Mouse (Mus musculus) limb, embryonic 11.5 days (tissue): ENCODE measurements at regions not wholly inside any gene's neighbourhood (a gene's known extent, or its start where the extent isn't known, plus 50 kb on each side); places are given as distances from the start of the nearest gene placed in this dataset.

Experiments
- ATAC-seq: fragments of 200-750 bp; cut with Nextera tagmentation; 2 replicates; pipeline ENCODE4 v1.8.0; 2017; ENCODE audit warnings: low read depth; ENCODE audit not compliant: insufficient number of reproducible peaks, low FRiP score, low TSS enrichment
- DNase-seq: peaks from one replicate; pipeline ENCODE4 v3.0.0-alpha.2; 2015; ENCODE audit warnings: low spot score
- H3K27ac ChIP-seq: fragments of 300-500 bp; sonication (generic); replicated peaks from 2 replicates; pipeline ENCODE4 v1.5.1; 2014; ENCODE audit warnings: low read depth, mild to moderate bottlenecking, low read length
- H3K27me3 ChIP-seq: fragments of 300-500 bp; sonication (generic); 2 replicates; pipeline ENCODE4 v1.6.1; 2014; ENCODE audit warnings: mild to moderate bottlenecking, low read length, mixed read lengths; ENCODE audit not compliant: control insufficient read depth, insufficient read depth
- H3K36me3 ChIP-seq: fragments of 300-500 bp; sonication (generic); 2 replicates; pipeline ENCODE4 v1.6.1; 2014; ENCODE audit warnings: mild to moderate bottlenecking, low read length, moderate library complexity, mixed read lengths; ENCODE audit not compliant: control insufficient read depth, insufficient read depth
- H3K4me1 ChIP-seq: fragments of 300-500 bp; sonication (generic); 2 replicates; pipeline ENCODE4 v1.6.1; 2014; ENCODE audit warnings: low read length, mixed read lengths; ENCODE audit not compliant: control insufficient read depth, insufficient read depth
- H3K4me2 ChIP-seq: fragments of 300-500 bp; sonication (generic); 2 replicates; pipeline ENCODE4 v1.6.1; 2014; ENCODE audit warnings: low read depth, mild to moderate bottlenecking, moderate library complexity; ENCODE audit not compliant: severe bottlenecking
- H3K4me3 ChIP-seq: fragments of 300-500 bp; sonication (generic); 2 replicates; pipeline ENCODE4 v1.5.1; 2014; ENCODE audit warnings: low read depth, low read length
- H3K9ac ChIP-seq: fragments of 300-500 bp; sonication (generic); 2 replicates; pipeline ENCODE4 v1.6.1; 2014; ENCODE audit warnings: mild to moderate bottlenecking, low read length
- H3K9me3 ChIP-seq: fragments of 300-500 bp; sonication (generic); 2 replicates; pipeline ENCODE4 v1.6.1; 2016; ENCODE audit warnings: low read length; ENCODE audit not compliant: control insufficient read depth
- WGBS: fragments of 180-500 bp; shearing (Covaris S2); extraction: QIAGEN DNeasy Blood & Tissue Kit; methylation state at CpG from one replicate; pipeline ENCODE4 v1.1.7; 2014; 5-methylcytosine and 5-hydroxymethylcytosine counted together

DNA sequence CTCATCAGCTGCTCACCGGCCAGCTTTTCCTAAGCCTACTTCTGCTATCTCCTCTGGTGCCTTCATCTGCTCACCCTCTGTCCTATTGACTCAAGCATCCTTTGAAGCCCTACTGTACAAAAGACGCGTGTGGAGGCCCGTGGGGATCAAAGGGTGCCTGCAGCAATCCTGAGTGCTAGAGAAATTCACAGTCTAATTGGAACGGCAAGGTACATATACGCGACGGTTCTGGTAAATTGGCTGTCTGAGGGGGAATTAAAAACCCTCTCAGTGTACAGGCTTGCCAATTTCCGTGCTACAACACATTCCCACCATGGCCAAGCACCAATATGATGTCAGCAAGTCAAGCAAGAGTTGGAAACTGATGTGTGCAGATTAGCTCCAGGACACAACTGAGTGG is 71.5 kb upstream of the Rgma start:
- whole genome bisulfite sequencing, result 29% methylated on average over 9 of the region's 9 CpGs
- DNase-seq (no peak), ATAC-seq (no peak)
- no peak overlapping the region for H3K4me2 ChIP-seq
- H3K36me3 ChIP-seq, result no peaks in the 10 kb centered on the region
- H3K27me3 ChIP-seq, result no peaks in the 10 kb centered on the region
- no peak overlapping the region for H3K9ac ChIP-seq
- H3K9me3 ChIP-seq, result no peaks in the 10 kb centered on the region
- H3K4me1 ChIP-seq, result peaks cover 7% of the 10 kb centered on the region
- no peak overlapping the region for H3K27ac ChIP-seq
- no peak overlapping the region for H3K4me3 ChIP-seq

- DNase-seq, result no peak
- H3K27ac ChIP-seq, result no peak overlapping the region
- no peak for ATAC-seq
- no peaks in the 10 kb centered on the region for H3K9me3 ChIP-seq
- 11% methylated on average over 9 of the region's 9 CpGs for WGBS
- H3K9ac ChIP-seq, result no peak overlapping the region
- H3K4me1 ChIP-seq, result peaks cover 7% of the 10 kb centered on the region
- no peak overlapping the region for H3K4me3 ChIP-seq
- no peaks in the 10 kb centered on the region for H3K36me3 ChIP-seq
- no peak overlapping the region for H3K4me2 ChIP-seq
- no peaks in the 10 kb centered on the region for H3K27me3 ChIP-seq
Observed at GRCm38 (mm10) chr7:73304799-73305198, 70.5 kb upstream of the Rgma start.

DNA sequence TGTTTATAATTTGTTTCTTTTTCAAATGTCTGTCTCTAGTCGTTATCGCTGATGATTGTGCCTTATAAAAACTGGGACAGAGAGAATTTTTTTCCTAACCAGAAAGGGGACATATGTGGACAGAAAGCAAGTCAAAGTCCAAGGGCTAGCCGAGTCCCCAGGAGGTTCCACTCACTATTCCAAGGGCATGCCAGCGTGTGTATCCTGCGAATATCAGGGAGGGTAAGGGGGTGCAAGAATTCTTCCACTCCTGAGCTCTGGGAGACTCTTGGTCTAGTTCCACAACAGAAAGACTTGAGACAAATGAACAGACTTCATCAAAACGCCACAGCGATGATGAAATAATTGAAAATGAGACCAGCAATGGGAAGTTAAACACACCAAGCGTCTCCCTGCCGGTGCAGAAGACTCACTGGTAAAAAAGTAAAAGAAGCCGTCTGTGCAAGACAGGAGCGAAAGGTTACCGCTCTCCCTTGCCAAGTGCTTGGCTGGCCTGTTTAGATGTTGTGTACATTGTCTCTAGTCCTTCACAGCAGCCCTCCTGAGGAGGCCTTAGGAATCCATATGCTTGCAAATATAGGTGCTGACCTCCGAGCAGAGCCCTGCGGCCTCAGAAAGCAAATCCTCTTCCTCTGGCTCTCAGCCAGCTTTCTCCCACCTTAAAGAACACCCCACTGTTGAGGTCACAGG is 69.9 kb upstream of the Rgma start:
- H3K4me3 ChIP-seq, result no peak overlapping the region
- no peaks in the 10 kb centered on the region for H3K36me3 ChIP-seq
- no peak for DNase-seq
- H3K9ac ChIP-seq, result no peak overlapping the region
- no peak overlapping the region for H3K27ac ChIP-seq
- H3K9me3 ChIP-seq, result no peaks in the 10 kb centered on the region
- peaks cover 7% of the 10 kb centered on the region for H3K4me1 ChIP-seq
- H3K4me2 ChIP-seq, result no peak overlapping the region
- H3K27me3 ChIP-seq, result no peaks in the 10 kb centered on the region
- 33% methylated on average over 14 of the region's 14 CpGs for WGBS
- ATAC-seq, result no peak

GRCm38 (mm10) chr7:73306296-73306695 is 69.0 kb upstream of the Rgma start:
- H3K9ac ChIP-seq, result no peak overlapping the region
- no peaks in the 10 kb centered on the region for H3K27me3 ChIP-seq
- H3K4me3 ChIP-seq, result no peak overlapping the region
- H3K4me2 ChIP-seq, result no peak overlapping the region
- DNase-seq, result no peak
- H3K27ac ChIP-seq, result no peak overlapping the region
- ATAC-seq, result no peak
- no peaks in the 10 kb centered on the region for H3K36me3 ChIP-seq
- H3K9me3 ChIP-seq, result no peaks in the 10 kb centered on the region
- peaks cover 7% of the 10 kb centered on the region for H3K4me1 ChIP-seq
- WGBS, result 60% methylated on average over 6 of the region's 6 CpGs

DNA sequence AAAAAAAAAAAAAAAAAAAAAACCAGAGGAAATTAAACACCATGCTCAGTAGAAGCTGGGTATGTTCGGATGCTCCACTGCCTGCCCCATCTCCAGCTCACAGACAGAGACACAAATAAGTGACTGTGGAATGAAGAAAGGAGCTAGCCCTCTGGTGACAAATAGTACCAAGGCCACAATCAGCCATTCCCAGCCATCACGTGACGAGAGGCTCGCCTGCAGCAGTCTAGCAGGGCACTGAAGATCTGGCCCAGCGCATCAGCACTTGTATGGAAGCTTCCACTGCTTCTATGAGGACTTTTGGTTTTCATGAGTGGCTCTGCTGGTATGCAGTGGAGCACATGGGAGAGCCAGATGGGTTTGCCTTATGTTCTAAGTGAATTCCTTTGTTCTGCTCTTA is 68.6 kb upstream of the Rgma start:
- H3K4me3 ChIP-seq, result no peak overlapping the region
- ATAC-seq, result no peak
- no peak for DNase-seq
- H3K36me3 ChIP-seq, result no peaks in the 10 kb centered on the region
- H3K27me3 ChIP-seq, result no peaks in the 10 kb centered on the region
- 77% methylated on average over 5 of the region's 5 CpGs for WGBS
- no peak overlapping the region for H3K27ac ChIP-seq
- H3K4me2 ChIP-seq, result no peak overlapping the region
- H3K4me1 ChIP-seq, result peaks cover 7% of the 10 kb centered on the region
- H3K9ac ChIP-seq, result no peak overlapping the region
- H3K9me3 ChIP-seq, result no peaks in the 10 kb centered on the region

- Histone ChIP-seq H3K9me3 (no peaks in the 10 kb centered on the region), H3K27ac (no peak overlapping the region), H3K27me3 (no peaks in the 10 kb centered on the region), H3K9ac (no peak overlapping the region), H3K4me3 (no peak overlapping the region), H3K4me1 (peaks cover 7% of the 10 kb centered on the region), H3K36me3 (no peaks in the 10 kb centered on the region), H3K4me2 (no peak overlapping the region)
- DNase-seq (no peak), ATAC-seq (0 out of 2 replicates have a peak, but pooled peaks have one; percentile 12)
- 43% methylated on average over 13 of the region's 13 CpGs for WGBS
Observed at GRCm38 (mm10) chr7:73307586-73308490, 67.5 kb upstream of the Rgma start.

DNA sequence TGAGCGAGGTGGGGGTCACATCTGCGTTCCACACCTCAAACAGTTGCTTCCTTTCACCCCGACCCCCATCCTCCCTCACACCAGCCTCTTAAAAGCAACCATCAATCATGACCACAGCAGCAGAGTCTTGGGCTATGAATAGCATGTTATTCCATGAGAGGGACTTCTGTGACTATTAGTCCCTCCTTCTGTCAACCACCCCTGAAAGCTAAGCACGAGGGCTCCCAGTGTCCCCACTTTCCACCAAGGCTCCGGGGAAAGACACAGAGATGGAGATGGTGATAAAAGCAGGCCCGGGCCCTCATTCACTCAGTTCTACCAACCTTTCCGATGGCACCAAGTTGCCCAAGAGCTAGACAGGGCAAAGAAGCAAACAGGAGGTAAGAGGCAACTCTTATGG is 66.3 kb upstream of the Rgma start:
- Histone ChIP-seq H3K36me3 (no peaks in the 10 kb centered on the region), H3K4me2 (no peak overlapping the region), H3K9ac (no peak overlapping the region), H3K27ac (no peak overlapping the region), H3K9me3 (no peaks in the 10 kb centered on the region), H3K27me3 (no peaks in the 10 kb centered on the region), H3K4me1 (peaks cover 7% of the 10 kb centered on the region), H3K4me3 (no peak overlapping the region)
- ATAC-seq (no peak), DNase-seq (no peak)
- 64% methylated on average over 7 of the region's 7 CpGs for whole genome bisulfite sequencing

- Histone ChIP-seq H3K4me2 (no peak overlapping the region), H3K4me1 (peaks cover 7% of the 10 kb centered on the region; the same call in 1 of the 2 replicates), H3K9ac (no peak overlapping the region), H3K36me3 (no peaks in the 10 kb centered on the region), H3K27me3 (no peaks in the 10 kb centered on the region), H3K4me3 (no peak overlapping the region), H3K27ac (no peak overlapping the region), H3K9me3 (no peaks in the 10 kb centered on the region)
- ATAC-seq, result no peak
- WGBS, result 93% methylated on average over 10 of the region's 10 CpGs
- no peak for DNase-seq
Observed at GRCm38 (mm10) chr7:73310056-73310455, 65.3 kb upstream of the Rgma start.
